Mouse (Mus musculus): Measurements from ENCODE around the gene Ccl6.

Ccl6 gene

DNA sequence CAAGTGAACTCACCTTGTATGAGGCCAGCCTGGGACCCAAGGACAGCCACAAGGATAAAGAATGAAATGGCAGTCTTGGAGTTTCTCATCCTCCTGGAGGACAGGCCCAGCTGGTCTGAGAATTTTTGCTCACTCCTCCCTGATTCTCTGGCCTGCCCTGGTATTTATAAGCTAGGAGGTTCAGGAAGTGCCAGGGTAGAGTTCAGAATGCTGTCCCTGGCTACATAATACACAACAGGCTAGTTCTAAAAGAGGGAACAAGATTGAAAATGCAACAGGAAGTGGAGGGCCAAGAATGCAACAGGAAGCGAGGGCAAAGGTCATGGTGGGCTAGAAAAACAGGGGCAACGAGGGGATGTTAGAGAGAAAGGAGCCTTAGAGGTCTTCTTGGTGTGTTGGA is at the start of gene Ccl6:
Ccl6 (minus strand) TSS at position 235 of the 400 bp plus-strand sequence.
- in situ Hi-C loops (cut with MboI, MseI) = no loop called here

DNA sequence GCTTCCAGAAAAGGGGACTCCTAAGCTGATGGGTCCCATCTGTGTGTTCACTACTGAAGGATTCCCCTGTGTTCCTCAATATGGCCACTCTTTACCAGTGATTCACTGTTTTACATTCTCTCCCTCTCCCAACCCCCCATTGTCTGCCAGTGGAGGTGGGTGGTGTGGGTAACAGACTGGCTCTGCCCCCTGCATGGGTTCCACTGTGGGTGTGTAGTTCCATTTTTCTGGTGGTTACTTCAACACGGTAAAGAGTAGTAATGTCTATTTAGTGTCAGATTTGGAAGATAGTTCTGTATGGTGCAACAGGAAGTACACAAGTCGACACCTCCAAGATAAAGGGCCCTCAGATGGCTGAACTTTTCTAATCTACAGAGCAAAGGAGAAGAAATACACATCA is 48.3 kb upstream of the Ccl6 start:
- in situ Hi-C loops (cut with MboI, MseI) = no loop called here

DNA sequence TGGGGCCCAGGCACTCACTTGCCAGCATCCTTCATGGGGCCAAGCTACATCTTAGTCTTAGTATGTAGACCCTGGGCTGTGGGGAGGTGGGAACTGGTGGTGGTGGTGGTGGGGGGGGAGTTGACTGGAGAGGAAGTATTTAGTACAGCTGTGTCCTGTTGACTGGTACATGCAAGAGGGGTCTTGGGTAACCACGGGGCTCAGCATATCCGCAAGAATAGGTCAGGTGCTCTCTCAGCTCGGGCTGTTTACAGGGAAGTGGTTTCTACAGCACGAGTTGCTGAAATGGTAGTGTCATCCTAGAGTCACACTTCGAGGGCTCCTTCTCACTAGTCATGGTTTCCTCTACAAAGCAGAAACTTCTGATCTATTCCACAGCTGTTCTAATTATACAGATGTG is 47.3 kb upstream of the Ccl6 start:
- in situ Hi-C loops (cut with MboI, MseI) = no loop called here

DNA sequence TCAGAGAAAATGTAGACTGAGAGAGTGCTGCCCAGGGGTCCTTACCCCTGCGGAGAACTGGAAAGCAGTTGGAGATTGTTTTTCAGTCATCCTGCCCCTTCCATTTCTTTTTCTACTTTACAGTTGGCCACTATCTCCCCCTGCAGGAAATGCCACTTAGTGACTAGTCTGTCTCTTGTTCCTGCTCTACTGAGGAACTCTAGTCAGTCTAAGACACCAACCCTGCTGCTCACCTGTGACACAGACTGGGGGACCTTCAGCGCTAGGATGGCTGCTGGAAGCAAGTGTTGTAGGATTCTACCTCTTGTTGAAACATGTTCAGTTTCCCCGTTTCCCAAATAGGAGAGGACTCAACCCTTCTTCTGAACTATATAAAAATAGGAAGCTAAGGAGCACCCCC is 46.6 kb upstream of the Ccl6 start:
- in situ Hi-C loops (cut with MboI, MseI) = loop anchor here (10.0 kb wide), 1 partner anchor 95 kb away; no protein-coding TSS in a partner anchor

DNA sequence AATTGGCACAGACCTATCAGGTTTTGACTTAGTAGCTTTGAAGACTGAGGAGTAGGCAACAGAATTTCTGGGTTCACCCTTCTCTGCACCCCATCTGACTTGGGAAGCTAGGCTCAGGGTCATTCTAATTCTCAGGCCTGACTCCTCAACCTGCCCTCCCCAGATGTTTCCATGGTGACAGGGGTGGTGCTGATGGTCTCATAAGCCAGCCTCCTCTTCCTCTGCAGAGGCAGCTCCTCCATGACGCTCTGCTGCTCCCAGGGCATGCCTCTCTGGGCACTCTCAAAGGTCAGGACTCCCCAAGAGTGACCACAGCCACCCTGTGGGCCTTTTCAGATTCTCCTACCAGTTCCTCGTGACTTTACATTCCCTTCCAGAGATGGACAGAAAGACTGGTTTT is 46.0 kb upstream of the Ccl6 start:
- in situ Hi-C loops (cut with MboI, MseI) = loop anchor here (10.0 kb wide), 1 partner anchor 96 kb away; no protein-coding TSS in a partner anchor

DNA sequence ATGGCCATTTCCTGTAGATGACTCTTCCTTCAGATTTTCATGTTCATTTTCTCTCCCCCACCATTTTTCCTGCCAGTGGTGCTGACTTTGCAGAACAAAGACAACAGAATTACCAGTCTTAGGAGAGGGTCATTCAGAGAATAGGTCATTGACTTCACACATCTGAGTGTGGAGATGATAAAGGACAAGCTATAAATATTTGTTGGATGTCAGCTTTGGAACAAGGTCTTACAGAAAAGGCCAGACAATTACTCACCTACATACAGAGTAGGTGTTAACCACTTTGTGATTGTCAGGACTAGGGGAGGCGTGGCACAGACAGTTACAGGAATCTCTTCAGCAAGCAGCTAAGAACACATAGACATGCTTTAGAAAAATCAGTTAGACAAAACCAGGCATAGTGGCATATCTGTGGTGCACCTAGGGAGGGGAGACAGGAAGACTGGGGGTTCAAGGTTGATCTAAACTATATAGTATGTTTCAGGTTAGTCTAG is 43.9 kb upstream of the Ccl6 start:
- in situ Hi-C loops (cut with MboI, MseI) = loop anchor here (10.0 kb wide), 1 partner anchor 98 kb away; no protein-coding TSS in a partner anchor

DNA sequence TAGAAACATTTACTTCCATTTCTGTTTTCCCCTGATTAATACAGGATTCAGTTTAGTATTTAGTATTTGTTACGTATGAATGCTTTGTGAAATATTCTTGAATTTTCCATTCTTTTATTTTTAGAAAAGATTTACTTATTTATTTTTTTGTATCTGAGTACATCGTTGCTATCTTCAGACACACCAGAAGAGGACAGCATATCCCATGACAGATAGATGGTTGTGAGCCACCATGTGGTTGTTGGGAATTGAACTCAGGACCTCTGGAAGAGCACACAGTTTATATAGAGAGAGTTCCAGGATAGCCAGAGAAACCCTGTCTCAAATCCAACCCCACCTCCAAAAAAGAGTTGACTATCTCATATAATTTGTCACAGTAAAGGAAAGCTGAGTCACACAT is 42.0 kb upstream of the Ccl6 start:
- in situ Hi-C loops (cut with MboI, MseI) = loop anchor here (10.0 kb wide), 1 partner anchor 100 kb away; no protein-coding TSS in a partner anchor

DNA sequence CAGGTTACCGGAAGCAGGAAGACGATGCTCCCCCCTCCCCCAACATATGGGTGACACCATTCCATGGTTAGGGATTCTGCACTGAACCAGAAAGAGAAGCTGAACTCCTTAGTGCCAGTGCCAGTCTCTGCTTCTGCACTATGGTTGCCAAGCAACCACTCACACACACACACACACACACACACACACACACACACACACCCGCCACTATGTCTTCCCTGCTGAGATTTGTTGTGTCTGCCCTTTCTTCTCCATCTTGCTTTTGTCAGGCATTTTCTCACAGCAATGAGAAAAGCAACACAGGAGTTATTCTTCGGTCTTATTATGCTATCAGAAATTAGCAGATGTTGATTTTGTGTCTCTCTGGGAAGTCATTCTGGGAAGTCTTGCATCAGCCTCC is 41.5 kb upstream of the Ccl6 start:
- in situ Hi-C loops (cut with MboI, MseI) = loop anchor here (10.0 kb wide), 1 partner anchor 100 kb away; no protein-coding TSS in a partner anchor

DNA sequence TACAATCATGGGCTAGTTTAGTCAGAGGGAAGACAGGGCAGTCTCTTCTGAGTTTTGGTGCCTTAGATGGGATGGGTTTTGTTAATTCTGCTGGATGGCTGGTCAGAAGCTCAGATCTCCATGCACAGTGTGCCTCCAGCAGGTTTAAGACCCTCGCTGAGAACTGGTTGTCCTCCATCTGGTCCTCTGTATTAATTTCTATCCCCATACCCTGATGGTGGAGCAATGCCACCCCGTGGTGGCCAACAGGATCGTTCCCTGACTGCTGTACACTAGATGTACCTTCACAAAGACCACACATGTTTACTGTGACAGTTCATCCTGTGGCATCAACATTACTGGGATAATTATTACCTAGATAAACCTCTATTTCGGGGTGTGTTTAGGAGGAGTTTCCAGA is 39.9 kb upstream of the Ccl6 start:
- in situ Hi-C loops (cut with MboI, MseI) = loop anchor here (10.0 kb wide), 1 partner anchor 102 kb away; no protein-coding TSS in a partner anchor

DNA sequence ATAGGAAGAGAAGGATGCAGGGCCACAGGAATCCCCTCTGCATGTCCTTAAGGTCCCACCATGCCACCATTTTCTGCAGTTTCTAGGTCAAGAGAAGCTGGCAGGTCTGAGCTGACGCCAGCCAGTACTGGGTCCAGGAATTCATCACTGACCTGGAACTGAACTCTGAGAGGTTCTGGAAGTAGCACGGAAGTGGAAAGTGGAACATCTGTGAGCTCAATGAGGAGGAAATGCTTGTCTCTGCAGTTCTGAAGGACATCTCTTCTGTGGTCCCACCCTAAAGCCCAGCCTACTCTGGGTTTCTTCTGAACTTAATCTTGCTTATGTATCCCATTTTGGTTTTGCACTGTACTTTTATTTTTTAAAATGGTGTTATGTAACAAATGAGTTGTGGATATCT is 38.2 kb upstream of the Ccl6 start:
- in situ Hi-C loops (cut with MboI, MseI) = loop anchor here (10.0 kb wide), 1 partner anchor 104 kb away; no protein-coding TSS in a partner anchor

DNA sequence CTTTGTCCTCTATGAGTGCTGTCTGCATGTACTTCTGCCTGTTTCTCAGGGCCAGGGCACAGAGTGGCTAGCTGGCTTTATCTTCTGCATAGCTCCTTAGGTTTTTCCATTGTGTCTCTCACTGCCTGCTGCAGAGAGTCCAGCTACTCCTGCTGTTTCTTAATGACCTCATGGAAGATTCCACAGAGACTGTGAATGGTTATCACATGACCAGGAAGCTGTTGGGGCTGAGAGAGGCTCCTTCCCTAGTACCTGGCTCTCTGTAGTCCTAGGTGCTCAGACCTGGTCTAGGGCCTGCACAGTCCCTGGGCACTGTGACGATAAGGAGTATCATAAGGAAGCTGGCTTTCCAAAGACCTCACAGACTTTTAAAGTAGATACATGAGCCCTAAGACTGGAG is 37.7 kb upstream of the Ccl6 start:
- in situ Hi-C loops (cut with MboI, MseI) = loop anchor here (10.0 kb wide), 1 partner anchor 104 kb away; no protein-coding TSS in a partner anchor

DNA sequence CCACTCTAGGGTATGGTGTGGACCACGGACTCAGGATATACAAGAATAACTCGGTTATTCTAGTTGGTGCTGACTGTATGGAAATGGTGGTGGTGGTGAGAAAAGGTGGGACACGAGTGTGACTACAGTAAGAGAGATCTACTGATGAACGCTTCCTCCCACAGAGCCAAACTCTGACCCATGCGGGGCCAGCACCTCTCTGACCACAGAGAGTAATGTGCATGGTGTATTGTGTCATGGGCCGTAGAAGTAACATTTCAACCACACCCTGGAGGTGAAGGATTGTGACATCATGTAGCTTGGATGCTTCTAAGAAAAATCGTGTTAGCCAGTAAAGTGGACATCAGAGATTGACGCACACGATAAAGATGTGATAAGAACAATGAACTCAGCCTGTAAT is 35.9 kb upstream of the Ccl6 start:
- in situ Hi-C loops (cut with MboI, MseI) = no loop called here

DNA sequence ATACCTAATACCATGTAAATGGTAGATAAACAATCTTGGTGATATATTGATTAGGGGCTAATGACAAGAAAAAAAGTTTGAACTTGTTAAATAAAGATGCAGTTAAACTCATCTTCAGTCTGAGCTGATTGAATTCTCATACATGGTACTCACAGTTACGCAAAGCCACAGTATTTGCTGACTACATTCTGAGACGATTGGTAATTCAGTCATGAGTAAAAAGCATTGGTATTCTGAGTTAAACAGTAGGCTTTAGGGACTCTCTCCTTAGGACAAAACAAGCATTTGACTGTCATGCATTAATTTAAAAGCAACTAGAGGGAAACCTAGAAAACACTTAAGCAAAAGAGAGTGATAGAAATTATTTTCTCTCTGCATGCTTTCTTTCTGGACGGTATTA is 30.7 kb upstream of the Ccl6 start:
- in situ Hi-C loops (cut with MboI, MseI) = loop anchor here (5.0 kb wide), 2 partner anchors 36 to 106 kb away; no protein-coding TSS in a partner anchor

DNA sequence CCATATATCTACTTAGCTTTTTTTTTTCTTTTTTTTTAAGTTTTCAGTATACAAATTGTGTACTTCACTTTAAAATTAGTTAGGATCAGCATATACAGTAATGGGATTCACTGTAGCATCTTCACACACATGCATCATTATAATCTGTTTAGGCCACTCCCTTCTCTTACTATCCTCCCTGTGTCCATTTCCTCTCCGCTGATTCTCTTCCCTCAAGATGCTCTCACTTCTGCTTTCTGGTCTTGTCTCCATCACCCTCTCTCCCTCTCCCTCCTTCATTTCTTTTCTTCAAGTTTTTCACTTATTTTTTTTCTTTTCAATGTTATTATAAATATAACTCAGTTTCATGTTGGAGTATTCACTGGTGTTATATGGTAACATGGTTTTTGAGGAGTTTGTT is 26.1 kb upstream of the Ccl6 start:
- in situ Hi-C loops (cut with MboI, MseI) = no loop called here

DNA sequence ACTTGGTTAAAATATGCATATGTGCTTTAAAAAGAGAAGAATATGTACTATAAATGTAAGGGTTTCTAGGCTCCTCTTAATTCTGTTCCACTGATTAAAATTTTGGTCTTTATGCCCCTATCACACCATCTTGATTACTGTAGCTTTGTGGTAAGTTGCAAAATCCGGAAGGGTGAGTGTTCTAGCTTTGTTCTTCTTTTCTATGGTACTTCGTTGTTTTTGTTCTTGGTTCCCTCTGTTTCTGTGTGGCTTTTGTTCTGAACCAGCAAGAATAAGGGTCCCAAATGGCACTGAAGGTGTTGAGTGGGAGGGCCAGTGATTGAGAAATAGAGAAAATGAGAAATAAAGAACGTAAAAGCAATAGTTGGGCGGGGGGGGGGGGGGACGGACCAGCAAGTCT is 25.4 kb upstream of the Ccl6 start:
- in situ Hi-C loops (cut with MboI, MseI) = no loop called here

DNA sequence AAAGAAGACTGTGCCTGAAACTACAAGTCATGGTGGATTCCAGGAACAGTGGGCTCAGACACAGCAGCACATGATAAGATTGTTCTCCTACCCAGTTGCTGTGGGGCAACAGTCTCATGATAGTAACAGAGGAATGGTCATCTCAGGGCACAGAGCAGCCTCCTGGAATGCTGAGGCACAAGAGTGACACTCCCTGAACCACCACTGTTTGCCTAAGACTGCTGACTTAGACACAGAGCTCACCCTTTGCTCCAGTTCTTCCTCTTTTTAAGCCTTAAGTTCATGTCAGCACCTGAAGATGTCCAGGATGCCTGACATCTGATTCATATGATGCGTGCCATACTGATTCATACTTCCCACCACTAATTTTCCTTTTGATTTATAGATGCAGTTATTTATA is 23.7 kb upstream of the Ccl6 start:
- in situ Hi-C loops (cut with MboI, MseI) = no loop called here

DNA sequence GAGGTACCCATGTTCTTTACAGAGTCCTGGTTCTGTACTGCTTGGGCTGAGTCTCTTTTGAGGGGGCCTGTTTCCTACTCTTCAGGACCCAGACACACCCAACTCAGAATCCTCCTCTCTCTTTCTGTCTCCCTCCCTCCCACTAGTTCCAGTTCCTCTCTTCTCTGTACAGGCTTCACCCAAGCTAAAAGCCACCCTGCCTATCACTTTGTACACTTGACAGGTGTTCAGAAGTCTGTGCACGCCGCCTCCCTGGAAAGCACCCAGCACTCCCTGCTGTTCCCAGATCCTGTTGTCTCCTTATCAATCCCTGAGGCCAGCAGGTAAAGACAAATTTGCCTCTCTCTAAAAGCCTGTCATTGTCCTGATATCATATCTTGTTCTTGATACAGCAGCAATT is 18.0 kb upstream of the Ccl6 start:
- in situ Hi-C loops (cut with MboI, MseI) = no loop called here

DNA sequence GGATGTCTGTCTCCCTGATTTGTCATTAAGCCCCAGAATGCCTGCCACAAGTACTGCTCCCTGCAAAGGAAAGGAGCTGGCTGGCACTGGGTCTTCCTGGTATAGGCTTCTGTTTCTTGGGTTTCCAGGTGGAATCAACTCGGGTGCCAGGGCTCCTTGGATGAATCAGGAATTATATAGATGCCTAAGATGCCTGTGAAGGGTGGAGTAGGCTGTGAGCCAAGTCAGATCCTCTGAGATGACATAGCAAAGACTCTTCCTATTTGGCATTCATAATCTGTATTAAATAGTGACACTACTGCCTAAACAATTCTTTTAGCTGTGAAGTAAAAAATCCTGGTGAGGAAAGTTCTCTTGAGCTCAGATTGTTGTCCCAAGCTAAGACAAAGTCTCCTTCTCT is 13.5 kb upstream of the Ccl6 start:
- in situ Hi-C loops (cut with MboI, MseI) = no loop called here

DNA sequence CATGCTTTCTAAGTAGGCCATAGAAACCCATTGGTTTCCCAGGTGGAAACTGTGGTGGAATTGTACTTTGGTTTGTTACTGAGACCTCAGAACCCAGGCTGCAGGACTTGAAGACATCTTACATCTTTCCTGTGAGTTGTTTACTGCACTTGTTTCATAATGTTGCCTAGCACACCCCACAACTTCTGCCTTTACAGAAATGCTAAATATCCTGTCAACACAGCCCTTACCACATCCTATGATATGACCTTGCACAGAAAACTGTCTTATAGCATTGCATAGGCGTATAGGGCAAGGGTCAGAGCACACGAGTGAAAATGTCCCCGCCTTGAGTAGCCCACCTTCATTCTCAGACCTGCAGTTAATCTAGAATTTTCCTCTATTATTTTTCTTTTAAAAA is 12.6 kb upstream of the Ccl6 start:
- in situ Hi-C loops (cut with MboI, MseI) = no loop called here

DNA sequence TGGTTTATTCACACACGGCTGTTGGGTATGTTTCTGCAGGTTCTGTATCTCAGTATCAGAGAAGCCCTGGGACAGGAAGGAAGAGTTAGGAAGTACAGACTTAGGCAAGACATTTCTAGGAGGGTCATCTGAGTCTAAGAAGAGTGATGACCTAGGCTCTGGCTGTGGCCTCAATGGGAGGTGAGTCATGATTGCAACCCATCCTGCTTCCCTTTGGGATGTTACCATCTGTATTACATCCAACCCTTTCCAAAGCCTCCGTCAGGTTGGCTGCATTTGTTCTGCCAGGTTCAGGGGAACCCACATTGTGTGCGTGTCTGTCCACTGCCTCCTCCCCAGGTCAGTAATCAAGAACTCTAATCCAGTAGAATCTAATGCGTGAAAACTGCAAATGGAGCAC is 11.8 kb upstream of the Ccl6 start:
- in situ Hi-C loops (cut with MboI, MseI) = no loop called here

DNA sequence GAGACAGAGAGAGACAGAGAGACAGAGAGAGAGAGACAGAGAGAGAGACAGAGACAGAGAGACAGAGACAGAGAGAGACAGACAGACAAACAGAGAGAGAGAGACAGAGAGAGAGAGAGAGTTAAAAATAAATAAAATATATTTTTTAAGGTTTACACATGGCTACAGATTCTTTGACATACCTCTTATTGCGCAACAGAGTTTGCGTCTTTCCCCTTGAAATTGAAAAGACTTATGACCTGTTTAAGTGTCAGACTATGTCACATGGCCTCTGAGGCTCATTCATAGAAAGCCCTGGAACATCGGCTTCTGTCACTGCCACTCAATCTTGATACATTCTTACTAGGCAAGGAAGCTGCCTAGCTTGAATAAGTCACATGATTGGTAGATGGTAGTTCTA is 10.5 kb upstream of the Ccl6 start:
- in situ Hi-C loops (cut with MboI, MseI) = no loop called here

DNA sequence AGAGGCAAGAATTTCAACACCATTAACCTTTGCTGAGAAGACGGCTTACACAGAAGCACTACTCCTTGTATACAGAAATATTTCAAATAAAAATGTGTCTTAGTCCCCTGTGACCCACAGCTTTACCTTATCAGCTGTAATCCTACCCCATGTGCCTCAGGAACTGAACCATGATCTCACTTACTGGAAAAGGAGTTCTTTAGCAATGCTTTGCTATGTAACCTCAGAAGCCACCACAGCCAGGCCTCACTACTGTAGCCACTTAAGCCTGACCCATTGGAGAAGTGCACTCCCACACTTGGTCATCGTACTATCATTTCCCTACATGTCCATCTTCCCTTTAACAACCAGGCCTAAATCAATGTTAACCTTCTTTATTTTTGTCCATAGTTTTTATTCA is 7.7 kb upstream of the Ccl6 start:
- in situ Hi-C loops (cut with MboI, MseI) = no loop called here

DNA sequence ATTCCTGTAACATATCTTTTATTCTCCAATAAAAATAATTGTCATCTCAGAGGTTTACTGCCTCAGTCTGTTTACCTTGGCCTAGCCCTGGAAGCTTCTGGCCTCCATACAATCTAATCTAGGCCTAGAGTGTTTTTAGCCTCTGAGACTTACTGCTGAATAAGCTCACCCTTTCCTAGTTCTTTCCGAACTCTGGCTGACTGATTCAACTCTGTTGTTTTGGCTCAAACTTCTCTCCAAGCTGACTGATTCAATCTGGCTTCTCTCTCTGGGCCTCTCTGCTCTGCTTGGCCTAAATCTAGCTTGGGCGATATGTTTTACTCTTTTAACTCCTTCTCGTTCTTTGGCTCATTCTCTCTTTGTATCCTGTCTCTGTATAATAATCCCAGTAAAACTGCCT is 6.1 kb upstream of the Ccl6 start:
- in situ Hi-C loops (cut with MboI, MseI) = no loop called here

DNA sequence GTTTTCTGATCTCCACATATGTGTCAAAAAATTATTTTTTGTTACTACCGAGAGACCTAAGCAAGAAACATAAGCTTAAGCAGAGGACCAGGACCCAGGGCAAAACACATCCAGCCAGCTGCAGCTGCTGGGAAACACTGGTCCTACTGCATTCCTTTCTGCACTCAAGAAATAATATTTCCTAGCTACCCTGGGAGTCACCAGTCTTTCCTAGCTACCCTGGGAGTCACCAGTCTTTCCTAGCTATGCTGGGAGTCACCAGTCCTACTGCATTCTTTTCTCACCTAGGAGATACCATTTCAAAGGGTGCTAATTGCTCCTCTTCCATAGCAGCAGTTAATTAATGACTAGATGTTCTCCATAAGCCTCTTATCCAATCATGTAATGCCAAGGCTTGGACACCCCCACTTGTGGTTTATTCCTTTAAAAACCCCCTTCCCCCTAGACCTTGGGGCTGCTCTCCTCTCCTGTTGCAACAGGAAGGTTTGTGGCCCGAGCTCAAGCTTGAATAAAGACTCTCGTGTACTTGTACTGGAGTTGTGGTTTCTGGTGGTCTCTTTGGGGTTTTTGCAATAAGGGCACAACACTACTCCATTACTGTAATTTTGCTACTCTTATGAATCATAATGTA is 5.4 kb upstream of the Ccl6 start:
- in situ Hi-C loops (cut with MboI, MseI) = no loop called here
